Mouse (Mus musculus) MEL (cell line): ENCODE results near the gene Disp1. TPM values are rescaled to one million over a fixed set of nuclear protein-coding genes. Genes with fewer than 3 reads are reported as not detected.

Experiments used
- DNase-seq: peaks from one replicate; pipeline ENCODE4 v3.0.0; 2011; ENCODE audit warnings: low read depth, low spot score
- H3K27ac ChIP-seq: 2 replicates; pipeline ENCODE4 v1.5.1; 2012; ENCODE audit warnings: low read depth, mild to moderate bottlenecking, control low read depth, low read length, moderate library complexity; ENCODE audit not compliant: control insufficient read depth
- H3K27me3 ChIP-seq, 2 experiments: fragments of 150-350 bp in 1 of 2; sonication (generic) in 1 of 2; 2 replicates each; pipeline ENCODE4 v1.6.1; 2012; ENCODE audit warnings: low read length in 2 of 2, mild to moderate bottlenecking in 2 of 2, improper control_type of control experiment in 1 of 2, moderate library complexity in 1 of 2; ENCODE audit not compliant: insufficient read depth in 2 of 2, control insufficient read depth in 1 of 2
- H3K36me3 ChIP-seq, 2 experiments: 2 replicates each; pipeline ENCODE4 v1.6.1; 2012 to 2014; ENCODE audit warnings: low read length in 2 of 2, improper control_type of control experiment in 1 of 2, inconsistent platforms in 1 of 2, mild to moderate bottlenecking in 1 of 2; ENCODE audit not compliant: insufficient read depth in 2 of 2, control insufficient read depth in 1 of 2
- H3K4me1 ChIP-seq, 2 experiments: fragments of 150-350 bp in 1 of 2; sonication (generic) in 1 of 2; 2 replicates each; pipeline ENCODE4 v1.6.1; 2012; ENCODE audit warnings: low read length in 2 of 2, improper control_type of control experiment in 1 of 2, mild to moderate bottlenecking in 1 of 2; ENCODE audit not compliant: insufficient read depth in 2 of 2, control insufficient read depth in 1 of 2
- H3K4me3 ChIP-seq, 2 experiments: fragments of 150-350 bp in 1 of 2; sonication (generic) in 1 of 2; 2 replicates each; pipeline ENCODE4 v1.5.1; 2012; ENCODE audit warnings: low read depth in 2 of 2, low read length in 2 of 2, mild to moderate bottlenecking in 2 of 2, moderate library complexity in 2 of 2, control low read depth in 1 of 2, improper control_type of control experiment in 1 of 2; ENCODE audit not compliant: control insufficient read depth in 1 of 2, insufficient read depth in 1 of 2
- H3K79me2 ChIP-seq: 2 replicates; pipeline ENCODE4 v1.6.1; 2012; ENCODE audit warnings: mild to moderate bottlenecking, low read length, moderate library complexity; ENCODE audit not compliant: control insufficient read depth, poor library complexity, insufficient read depth
- H3K9ac ChIP-seq: 2 replicates; pipeline ENCODE4 v1.6.1; 2012; ENCODE audit warnings: low read depth, mild to moderate bottlenecking, control low read depth, low read length, moderate library complexity; ENCODE audit not compliant: control insufficient read depth, poor library complexity, severe bottlenecking
- H3K9me3 ChIP-seq: fragments of 150-350 bp; sonication (generic); replicated peaks from 2 replicates; pipeline ENCODE4 v1.6.1; 2012; ENCODE audit warnings: mild to moderate bottlenecking, low read length, improper control_type of control experiment, moderate library complexity; ENCODE audit not compliant: insufficient read depth
- BHLHE40 ChIP-seq: IDR thresholded peaks from 2 replicates; pipeline ENCODE4 v1.6.1; 2012; ENCODE audit warnings: low read depth, mild to moderate bottlenecking, inconsistent platforms, low read length, improper control_type of control experiment, borderline replicate concordance
- CHD2 ChIP-seq: IDR thresholded peaks from 2 replicates; pipeline ENCODE4 v1.6.1; 2011; ENCODE audit warnings: low read length, improper control_type of control experiment
- CTCF ChIP-seq, 3 experiments: IDR thresholded peaks in 2 of 3; conservative IDR thresholded peaks in 1 of 3; 2 replicates each; pipeline ENCODE4 v1.5.1; 2011 to 2012; ENCODE audit warnings: low read length in 3 of 3, low read depth in 2 of 3, mild to moderate bottlenecking in 2 of 3, improper control_type of control experiment in 1 of 3, inconsistent platforms in 1 of 3, mixed read lengths in 1 of 3, moderate library complexity in 1 of 3; ENCODE audit not compliant: control insufficient read depth in 1 of 3, insufficient read depth in 1 of 3, poor library complexity in 1 of 3, severe bottlenecking in 1 of 3
- ELF1 ChIP-seq: IDR thresholded peaks from 2 replicates; pipeline ENCODE4 v1.6.1; 2014; ENCODE audit warnings: low read depth, mild to moderate bottlenecking, inconsistent platforms, low read length, improper control_type of control experiment, moderate library complexity
- EP300 ChIP-seq, 2 experiments: IDR thresholded peaks; 2 replicates each; pipeline ENCODE4 v1.6.1; 2011; ENCODE audit warnings: improper control_type of control experiment in 2 of 2, low read length in 2 of 2, low read depth in 1 of 2, mild to moderate bottlenecking in 1 of 2
- ETS1 ChIP-seq: IDR thresholded peaks from 2 replicates; pipeline ENCODE4 v1.6.1; 2012; ENCODE audit warnings: low read depth, mild to moderate bottlenecking, inconsistent platforms, low read length, improper control_type of control experiment, moderate library complexity
- GABPA ChIP-seq: IDR thresholded peaks from 2 replicates; pipeline ENCODE4 v1.6.1; 2012; ENCODE audit warnings: low read depth, mild to moderate bottlenecking, inconsistent platforms, low read length, improper control_type of control experiment, moderate library complexity
- GATA1 ChIP-seq: IDR thresholded peaks from 2 replicates; pipeline ENCODE4 v1.6.1; 2011; ENCODE audit warnings: low read depth, low read length, improper control_type of control experiment
- HCFC1 ChIP-seq: IDR thresholded peaks from 2 replicates; pipeline ENCODE4 v1.6.1; 2012; ENCODE audit warnings: low read depth, mild to moderate bottlenecking, inconsistent platforms, low read length, improper control_type of control experiment, moderate library complexity
- JUND ChIP-seq: IDR thresholded peaks from 2 replicates; pipeline ENCODE4 v1.6.1; 2011; ENCODE audit warnings: low read depth, mild to moderate bottlenecking, improper control_type of control experiment, low read length
- KAT2A ChIP-seq: conservative IDR thresholded peaks from 2 replicates; pipeline ENCODE4 v1.6.1; 2012; ENCODE audit warnings: low read depth, low read length, improper control_type of control experiment, inconsistent platforms
- MAFK ChIP-seq: IDR thresholded peaks from 2 replicates; pipeline ENCODE4 v1.6.1; 2011; ENCODE audit warnings: low read depth, mild to moderate bottlenecking, low read length, improper control_type of control experiment, borderline replicate concordance
- MAX ChIP-seq: IDR thresholded peaks from 2 replicates; pipeline ENCODE4 v1.6.1; 2011; ENCODE audit warnings: low read length, improper control_type of control experiment
- MAZ ChIP-seq: IDR thresholded peaks from 2 replicates; pipeline ENCODE4 v1.6.1; 2012; ENCODE audit warnings: low read depth, mild to moderate bottlenecking, inconsistent platforms, low read length, improper control_type of control experiment
- MEF2A ChIP-seq: IDR thresholded peaks from 2 replicates; pipeline ENCODE4 v1.6.1; 2014; ENCODE audit warnings: low read depth, mild to moderate bottlenecking, inconsistent platforms, low read length, improper control_type of control experiment; ENCODE audit not compliant: poor library complexity, insufficient replicate concordance, severe bottlenecking; ENCODE audit errors: extremely low read depth
- MXI1 ChIP-seq: IDR thresholded peaks from 2 replicates; pipeline ENCODE4 v1.6.1; 2011; ENCODE audit warnings: mild to moderate bottlenecking, low read depth, low read length, improper control_type of control experiment
- MYB ChIP-seq: IDR thresholded peaks from 2 replicates; pipeline ENCODE4 v1.6.1; 2011; ENCODE audit warnings: mild to moderate bottlenecking, low read depth, low read length, improper control_type of control experiment
- MYC ChIP-seq: IDR thresholded peaks from 2 replicates; pipeline ENCODE4 v1.6.1; 2011; ENCODE audit warnings: low read depth, mild to moderate bottlenecking, low read length, improper control_type of control experiment, moderate library complexity
- NELFE ChIP-seq: IDR thresholded peaks from 2 replicates; pipeline ENCODE4 v1.6.1; 2011; ENCODE audit warnings: low read depth, low read length, improper control_type of control experiment
- POLR2A ChIP-seq, 2 experiments: IDR thresholded peaks; 2 replicates each; pipeline ENCODE4 v1.6.1; 2011 to 2012; ENCODE audit warnings: low read length in 2 of 2, mild to moderate bottlenecking in 2 of 2, control low read depth in 1 of 2, improper control_type of control experiment in 1 of 2, low read depth in 1 of 2, moderate library complexity in 1 of 2; ENCODE audit not compliant: control insufficient read depth in 1 of 2, insufficient read depth in 1 of 2, poor library complexity in 1 of 2
- POLR2AphosphoS2 ChIP-seq: IDR thresholded peaks from 2 replicates; pipeline ENCODE4 v1.6.1; 2011; ENCODE audit warnings: low read length, improper control_type of control experiment
- RAD21 ChIP-seq: IDR thresholded peaks from 2 replicates; pipeline ENCODE4 v1.6.1; 2011; ENCODE audit warnings: mild to moderate bottlenecking, low read depth, low read length, improper control_type of control experiment
- RCOR1 ChIP-seq: IDR thresholded peaks from 2 replicates; pipeline ENCODE4 v1.6.1; 2012; ENCODE audit warnings: low read depth, mild to moderate bottlenecking, inconsistent platforms, low read length, improper control_type of control experiment
- SIN3A ChIP-seq: IDR thresholded peaks from 2 replicates; pipeline ENCODE4 v1.6.1; 2012; ENCODE audit warnings: low read length, improper control_type of control experiment, inconsistent platforms
- SMC3 ChIP-seq: IDR thresholded peaks from 2 replicates; pipeline ENCODE4 v1.6.1; 2011; ENCODE audit warnings: low read depth, low read length, improper control_type of control experiment
- TAL1 ChIP-seq: IDR thresholded peaks from 2 replicates; pipeline ENCODE4 v1.6.1; 2012; ENCODE audit warnings: mild to moderate bottlenecking, inconsistent platforms, low read length, moderate library complexity, mixed read lengths
- TBP ChIP-seq: IDR thresholded peaks from 2 replicates; pipeline ENCODE4 v1.8.0; 2011; ENCODE audit warnings: low read depth, low read length, improper control_type of control experiment
- TCF12 ChIP-seq: IDR thresholded peaks from 2 replicates; pipeline ENCODE4 v1.6.1; 2014; ENCODE audit warnings: low read depth, mild to moderate bottlenecking, inconsistent platforms, low read length, improper control_type of control experiment, moderate library complexity
- UBTF ChIP-seq: IDR thresholded peaks from 2 replicates; pipeline ENCODE4 v1.6.1; 2012; ENCODE audit warnings: low read depth, mild to moderate bottlenecking, inconsistent platforms, low read length, improper control_type of control experiment, moderate library complexity, borderline replicate concordance; ENCODE audit not compliant: insufficient read depth
- USF1 ChIP-seq: IDR thresholded peaks from 2 replicates; pipeline ENCODE4 v1.6.1; 2014; ENCODE audit warnings: low read depth, mild to moderate bottlenecking, inconsistent platforms, low read length, improper control_type of control experiment, moderate library complexity
- USF2 ChIP-seq, 2 experiments: IDR thresholded peaks; 2 replicates each; pipeline ENCODE4 v1.6.1; 2011 to 2012; ENCODE audit warnings: improper control_type of control experiment in 2 of 2, low read length in 2 of 2, borderline replicate concordance in 1 of 2, inconsistent platforms in 1 of 2, low read depth in 1 of 2, mild to moderate bottlenecking in 1 of 2; ENCODE audit not compliant: insufficient read depth in 1 of 2
- ZC3H11A ChIP-seq: IDR thresholded peaks from 2 replicates; pipeline ENCODE4 v1.6.1; 2012; ENCODE audit warnings: low read depth, mild to moderate bottlenecking, inconsistent platforms, low read length, improper control_type of control experiment
- ZKSCAN1 ChIP-seq: IDR thresholded peaks from 2 replicates; pipeline ENCODE4 v1.6.1; 2012; ENCODE audit warnings: low read depth, mild to moderate bottlenecking, inconsistent platforms, low read length, improper control_type of control experiment, moderate library complexity
- ZMIZ1 ChIP-seq: IDR thresholded peaks from 2 replicates; pipeline ENCODE4 v1.6.1; 2012; ENCODE audit warnings: low read depth, mild to moderate bottlenecking, inconsistent platforms, low read length, improper control_type of control experiment, moderate library complexity
- ZNF384 ChIP-seq: IDR thresholded peaks from 2 replicates; pipeline ENCODE4 v1.6.1; 2012; ENCODE audit warnings: low read depth, mild to moderate bottlenecking, inconsistent platforms, low read length, improper control_type of control experiment
- polyA plus RNA-seq, 2 experiments: library from polyadenylated mRNA; stranded (reverse) in 1 of 2; unstranded in 1 of 2; fragments of >175 nt in 1 of 2; fragments of >200 nt in 1 of 2; gene quantifications; 2 replicates each; pipeline versions ENCODE4 v1.2.1 to v1.2.4; 2012; ENCODE audit warnings: low replicate concordance in 2 of 2, low read depth in 1 of 2; ENCODE audit not compliant: insufficient read length in 2 of 2, insufficient read depth in 1 of 2, missing spikeins in 1 of 2
- total RNA-seq: library from RNA; depleted of rRNA; stranded (reverse); fragments of 300-350 nt; gene quantifications from 2 replicates; pipeline ENCODE4 v1.2.3, GENCODE M21; 2012; rRNA removed

Disp1 gene
- total RNA-seq (5.9 and 6.3 TPM in 2 replicates), polyA plus RNA-seq (1 to 10 TPM in 1 of 2 experiments, not detected in 1; 9.9 TPM)

DNA sequence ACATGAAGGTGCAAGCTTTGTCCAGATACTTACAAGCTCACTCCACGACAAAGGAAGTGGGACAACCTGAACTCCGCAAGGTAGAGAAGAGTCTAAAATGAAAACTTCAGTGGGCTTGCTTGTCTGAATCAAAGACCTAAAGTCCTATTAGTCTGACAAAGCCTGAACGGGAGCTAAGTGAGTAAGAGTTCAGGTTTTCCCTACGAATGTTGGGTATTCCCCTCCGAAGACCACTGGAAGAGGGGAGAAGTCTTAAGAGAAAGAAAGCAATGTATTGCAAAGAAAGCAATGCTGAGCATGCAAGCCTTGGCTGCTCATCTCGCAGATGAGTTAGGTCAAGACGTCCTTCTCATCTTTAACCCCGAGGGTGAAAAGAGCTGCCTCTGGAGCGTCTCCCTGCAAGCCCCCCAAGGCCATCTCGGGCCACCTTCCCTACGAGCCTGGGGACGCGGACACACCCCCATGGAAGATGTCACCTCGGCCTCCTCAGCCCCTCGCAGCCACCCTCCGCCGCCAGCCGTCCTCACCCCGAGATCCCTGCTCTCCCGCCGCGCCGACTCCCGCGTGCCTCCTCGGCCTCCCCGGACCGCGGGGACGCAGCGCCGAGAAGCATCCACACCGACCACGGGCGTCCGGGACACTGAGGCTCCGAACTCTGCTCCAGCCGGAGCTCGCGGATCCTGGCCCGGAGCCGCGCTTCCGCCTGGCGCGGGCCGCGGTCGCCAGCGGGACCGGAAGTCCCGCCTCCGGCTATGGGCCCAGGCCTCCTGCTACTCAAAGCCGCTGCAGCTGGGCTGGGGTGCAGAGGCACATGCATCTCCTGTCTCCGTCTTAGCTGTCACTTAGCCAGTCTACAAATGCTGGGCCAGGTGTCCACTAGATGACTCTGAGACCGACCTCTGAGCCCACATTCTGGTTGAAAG, at the start of gene Disp1:
Gene Disp1 (minus strand): TSS at position 727 of the 923 bp plus-strand sequence.
- Histone ChIP-seq H3K79me2 (peaks cover 6% of the 10 kb centered on the region), H3K4me1 (peaks cover 3 to 8% of the 10 kb centered on the region in 2 experiments), H3K36me3 (peaks cover 0 to 10% of the 10 kb centered on the region in 2 experiments; a peak in 2 of 4 replicates), H3K4me3 (peak within 1 kb of the TSS; percentile 82 to 93), H3K27ac (no peak within 1 kb of the TSS), H3K9me3 (no peaks in the 10 kb centered on the region), H3K27me3 (no peaks in the 10 kb centered on the region), H3K9ac (peak within 1 kb of the TSS; percentile 90)
- DNase-seq = peak; percentile 89
- no peak for TF ChIP-seq MAZ
- no peak for TF ChIP-seq RCOR1
- TF ChIP-seq SMC3 = no peak
- no peak for TF ChIP-seq RAD21
- no peak for TF ChIP-seq BHLHE40
- peak; percentile 62 for TF ChIP-seq SIN3A
- peak; percentile 79 to 86; a peak in 3 of 4 replicates for TF ChIP-seq POLR2A (IDR thresholded peaks at IDR 0.05; ENCODE audit: control insufficient read depth in 1 of 2, insufficient read depth in 1 of 2, low read depth in 1 of 2, low read length in 2 of 2, poor library complexity in 1 of 2)
- TF ChIP-seq UBTF = no peak
- TF ChIP-seq USF2 (IDR thresholded peaks at IDR 0.05; ENCODE audit: borderline replicate concordance in 1 of 2, insufficient read depth in 1 of 2, low read depth in 1 of 2, low read length in 2 of 2) = no peak
- TF ChIP-seq MYB = no peak
- no peak for TF ChIP-seq MAFK
- peak; percentile 77 for TF ChIP-seq HCFC1
- 0 out of 2 replicates have a peak, but pooled peaks have one; percentile 40 for TF ChIP-seq MYC
- TF ChIP-seq KAT2A = no peak; the same call in 1 of the 2 replicates
- TF ChIP-seq USF1 = no peak
- no peak for TF ChIP-seq ZC3H11A
- TF ChIP-seq MAX = peak; percentile 64; the same call in 1 of the 2 replicates
- no peak for TF ChIP-seq GABPA
- no peak for TF ChIP-seq CHD2
- peak; percentile 80 for TF ChIP-seq NELFE
- TF ChIP-seq ZKSCAN1 = no peak
- TF ChIP-seq TAL1 = no peak
- peak; percentile 66 for TF ChIP-seq ZMIZ1
- 0 out of 2 replicates have a peak, but pooled peaks have one; percentile 5 for TF ChIP-seq ETS1
- TF ChIP-seq MXI1 = peak; percentile 43; the same call in 1 of the 2 replicates
- TF ChIP-seq CTCF (IDR thresholded peaks at IDR 0.05 in 2 of 3, conservative IDR thresholded peaks at IDR 0.05 in 1 of 3; ENCODE audit: control insufficient read depth in 1 of 3, insufficient read depth in 1 of 3, low read depth in 2 of 3, low read length in 3 of 3, poor library complexity in 1 of 3, severe bottlenecking in 1 of 3) = no peak
- TF ChIP-seq TCF12 = 0 out of 2 replicates have a peak, but pooled peaks have one; percentile 28
- TF ChIP-seq GATA1 = no peak
- TF ChIP-seq MEF2A = no peak
- TF ChIP-seq TBP = peak; percentile 55; the same call in 1 of the 2 replicates
- no peak for TF ChIP-seq JUND
- TF ChIP-seq ELF1 = peak; percentile 83
- TF ChIP-seq POLR2AphosphoS2 = no peak; the same call in 1 of the 2 replicates
- no peak for TF ChIP-seq EP300 (IDR thresholded peaks at IDR 0.05; ENCODE audit: low read depth in 1 of 2, low read length in 2 of 2)
- no peak for TF ChIP-seq ZNF384
